Mouse (Mus musculus) limb, embryonic 10.5 days (tissue): ENCODE results near the gene Slain2. TPM values are rescaled to one million over a fixed set of nuclear protein-coding genes. Genes with fewer than 3 reads are reported as not detected.
A peak's percentile ranks its signal among the peaks of the same experiment; 100 is the strongest.

Source experiments
- DNase-seq: peaks from one replicate; pipeline ENCODE4 v3.0.0-alpha.2; 2017; ENCODE audit warnings: low spot score
- H3K27ac ChIP-seq: fragments of 300-500 bp; sonication (generic); 2 replicates; pipeline ENCODE4 v1.5.1; 2016; ENCODE audit warnings: mild to moderate bottlenecking
- H3K27me3 ChIP-seq: fragments of 300-500 bp; sonication (generic); 2 replicates; pipeline ENCODE4 v1.6.1; 2016; ENCODE audit warnings: low read depth, mild to moderate bottlenecking; ENCODE audit not compliant: poor library complexity, severe bottlenecking
- H3K36me3 ChIP-seq: fragments of 300-500 bp; sonication (generic); 2 replicates; pipeline ENCODE4 v1.6.1; 2016; ENCODE audit warnings: mild to moderate bottlenecking, moderate library complexity
- H3K4me1 ChIP-seq: fragments of 300-500 bp; sonication (generic); 2 replicates; pipeline ENCODE4 v1.6.1; 2016
- H3K4me3 ChIP-seq: fragments of 300-500 bp; sonication (generic); 2 replicates; pipeline ENCODE4 v1.5.1; 2016; ENCODE audit warnings: mild to moderate bottlenecking, moderate library complexity
- H3K9me3 ChIP-seq: fragments of 300-500 bp; sonication (generic); replicated peaks from 2 replicates; pipeline ENCODE4 v1.6.1; 2016; ENCODE audit warnings: mild to moderate bottlenecking
- WGBS: fragments of 180-500 bp; shearing (Covaris S2); methylation state at CpG from one replicate; pipeline ENCODE4 v1.1.7; 2016; 5-methylcytosine and 5-hydroxymethylcytosine counted together
- polyA plus RNA-seq: library from polyadenylated mRNA; unstranded; fragments of >200 nt; fragmentation: Nextera tagmentation; extraction: Ambion mirVana; gene quantifications from 2 replicates; pipeline ENCODE4 v1.2.1, GENCODE M21; 2016

The Slain2 gene
- 18.0 and 19.8 TPM in 2 replicates for polyA plus RNA-seq

- Histone ChIP-seq H3K9me3 (no peaks in the 10 kb centered on the region), H3K27me3 (no peaks in the 10 kb centered on the region), H3K27ac (peak within 1 kb of the TSS; percentile 98), H3K4me1 (peaks cover 28% of the 10 kb centered on the region), H3K4me3 (peak within 1 kb of the TSS; percentile 99), H3K36me3 (no peaks in the 10 kb centered on the region)
- under 1% methylated on average over 82 of the region's 83 CpGs for WGBS
- DNase-seq: peak; percentile 100
Measured at GRCm38 (mm10) chr5:72913648-72914557, at the start of gene Slain2. TSS of gene Slain2 (plus strand) at chr5:72914304.

GRCm38 (mm10) chr5:72864654-72865178 lies 49.4 kb upstream of the Slain2 start:
- H3K36me3 ChIP-seq: no peaks in the 10 kb centered on the region

GRCm38 (mm10) chr5:72866260-72866905 lies 47.7 kb upstream of the Slain2 start:
- Histone ChIP-seq H3K27me3 (peaks cover 40% of the 10 kb centered on the region), H3K4me3 (no peak overlapping the region), H3K36me3 (no peaks in the 10 kb centered on the region), H3K9me3 (no peaks in the 10 kb centered on the region), H3K27ac (no peak overlapping the region), H3K4me1 (peaks cover 16% of the 10 kb centered on the region)
- no peak for DNase-seq
- WGBS: 66% methylated on average over 6 of the region's 6 CpGs

More at GRCm38 (mm10) chr5:72864654-72865178, 49.4 kb upstream of the Slain2 start:
- H3K27me3 ChIP-seq: peaks cover 34% of the 10 kb centered on the region
- H3K27ac ChIP-seq: no peak overlapping the region
- H3K4me1 ChIP-seq: peaks cover 12% of the 10 kb centered on the region
- WGBS: 81% methylated on average over 3 of the region's 3 CpGs
- no peak overlapping the region for H3K4me3 ChIP-seq
- H3K9me3 ChIP-seq: no peaks in the 10 kb centered on the region
- no peak for DNase-seq

- Histone ChIP-seq H3K27me3 (peaks cover 40% of the 10 kb centered on the region), H3K4me1 (peaks cover 16% of the 10 kb centered on the region), H3K36me3 (no peaks in the 10 kb centered on the region), H3K9me3 (no peaks in the 10 kb centered on the region), H3K27ac (no peak overlapping the region), H3K4me3 (no peak overlapping the region)
- 25% methylated on average over 16 of the region's 16 CpGs for WGBS
- no peak for DNase-seq
Measured at GRCm38 (mm10) chr5:72867036-72867672, 47.0 kb upstream of the Slain2 start.

- Histone ChIP-seq H3K9me3 (no peaks in the 10 kb centered on the region), H3K27ac (peak within 1 kb of the TSS; percentile 59), H3K36me3 (no peaks in the 10 kb centered on the region), H3K27me3 (peaks cover 40% of the 10 kb centered on the region), H3K4me1 (peaks cover 16% of the 10 kb centered on the region), H3K4me3 (peak within 1 kb of the TSS; percentile 58)
- under 1% methylated on average over 60 of the region's 60 CpGs for WGBS
- peak; percentile 96 for DNase-seq
Measured at GRCm38 (mm10) chr5:72868091-72868875, 45.8 kb upstream of the Slain2 start, which contains the start of gene Tec. TSS of gene Tec (minus strand) at chr5:72868483.

GRCm38 (mm10) chr5:72869779-72870608 lies 44.1 kb upstream of the Slain2 start:
- no peaks in the 10 kb centered on the region for H3K36me3 ChIP-seq
- no peak overlapping the region for H3K4me3 ChIP-seq
- peaks cover 40% of the 10 kb centered on the region for H3K27me3 ChIP-seq
- WGBS: 67% methylated on average over 14 of the region's 14 CpGs
- H3K4me1 ChIP-seq: peaks cover 16% of the 10 kb centered on the region
- H3K9me3 ChIP-seq: no peaks in the 10 kb centered on the region
- no peak for DNase-seq
- no peak overlapping the region for H3K27ac ChIP-seq

GRCm38 (mm10) chr5:72871114-72871513 lies 43.0 kb upstream of the Slain2 start:
- Histone ChIP-seq H3K9me3 (no peaks in the 10 kb centered on the region), H3K27me3 (peaks cover 40% of the 10 kb centered on the region), H3K4me3 (no peak overlapping the region), H3K4me1 (peaks cover 22% of the 10 kb centered on the region), H3K36me3 (no peaks in the 10 kb centered on the region), H3K27ac (no peak overlapping the region)
- DNase-seq: no peak
- 78% methylated on average over 4 of the region's 4 CpGs for WGBS

- 28% methylated on average over 5 of the region's 5 CpGs for WGBS
- no peaks in the 10 kb centered on the region for H3K9me3 ChIP-seq
- no peak for DNase-seq
- H3K27me3 ChIP-seq: peaks cover 48% of the 10 kb centered on the region
- H3K4me3 ChIP-seq: no peak overlapping the region
- H3K27ac ChIP-seq: no peak overlapping the region
- H3K36me3 ChIP-seq: no peaks in the 10 kb centered on the region
- H3K4me1 ChIP-seq: peaks cover 13% of the 10 kb centered on the region
Measured at GRCm38 (mm10) chr5:72879736-72880135, 34.4 kb upstream of the Slain2 start.

- peaks cover 31% of the 10 kb centered on the region; the same call in 1 of the 2 replicates for H3K27me3 ChIP-seq
- no peak overlapping the region for H3K4me3 ChIP-seq
- H3K27ac ChIP-seq: no peak overlapping the region
- H3K36me3 ChIP-seq: no peaks in the 10 kb centered on the region
- H3K9me3 ChIP-seq: no peaks in the 10 kb centered on the region
- DNase-seq: no peak
- peaks cover 8% of the 10 kb centered on the region; the same call in 1 of the 2 replicates for H3K4me1 ChIP-seq
- 88% methylated on average over 12 of the region's 12 CpGs for WGBS
Measured at GRCm38 (mm10) chr5:72881748-72882411, 32.2 kb upstream of the Slain2 start.

GRCm38 (mm10) chr5:72882412-72882765 lies 31.7 kb upstream of the Slain2 start:
- no peaks in the 10 kb centered on the region for H3K9me3 ChIP-seq
- H3K27me3 ChIP-seq: peaks cover 27% of the 10 kb centered on the region; the same call in 1 of the 2 replicates
- no peak overlapping the region for H3K27ac ChIP-seq
- no peak for DNase-seq
- H3K4me3 ChIP-seq: no peak overlapping the region
- H3K4me1 ChIP-seq: peaks cover 12% of the 10 kb centered on the region
- 81% methylated on average over 2 of the region's 2 CpGs for WGBS
- H3K36me3 ChIP-seq: no peaks in the 10 kb centered on the region

- H3K4me1 ChIP-seq: peaks cover 25% of the 10 kb centered on the region
- H3K9me3 ChIP-seq: no peaks in the 10 kb centered on the region
- 86% methylated on average over 3 of the region's 3 CpGs for WGBS
- H3K36me3 ChIP-seq: no peaks in the 10 kb centered on the region
- no peak overlapping the region for H3K27ac ChIP-seq
- DNase-seq: no peak
- peaks cover 14% of the 10 kb centered on the region; the same call in 1 of the 2 replicates for H3K27me3 ChIP-seq
- no peak overlapping the region for H3K4me3 ChIP-seq
Measured at GRCm38 (mm10) chr5:72883706-72884105, 30.4 kb upstream of the Slain2 start.
